Mouse (Mus musculus) CH12.LX (cell line): ENCODE measurements at regions not wholly inside any gene's neighbourhood (a gene's known extent, or its start where the extent isn't known, plus 50 kb on each side); places are given as distances from the start of the nearest gene placed in this dataset.
A peak's percentile ranks its signal among the peaks of the same experiment; 100 is the strongest.

ENCODE experiments used
- CTCF ChIP-seq, 2 experiments: IDR thresholded peaks in 1 of 2; conservative IDR thresholded peaks in 1 of 2; 2 replicates each; pipeline ENCODE4 v1.5.1; 2011 to 2012; ENCODE audit warnings: low read depth in 2 of 2, low read length in 2 of 2, improper control_type of control experiment in 1 of 2, inconsistent platforms in 1 of 2, mild to moderate bottlenecking in 1 of 2, moderate library complexity in 1 of 2
- E2F4 ChIP-seq: IDR thresholded peaks from 2 replicates; pipeline ENCODE4 v1.6.1; 2011; ENCODE audit warnings: low read depth, low read length, improper control_type of control experiment; ENCODE audit not compliant: insufficient replicate concordance
- IRF4 ChIP-seq: IDR thresholded peaks from 2 replicates; pipeline ENCODE4 v1.6.1; 2014; ENCODE audit warnings: low read depth, mild to moderate bottlenecking, inconsistent platforms, low read length, improper control_type of control experiment
- MAX ChIP-seq: IDR thresholded peaks from 2 replicates; pipeline ENCODE4 v1.6.1; 2011; ENCODE audit warnings: low read length, improper control_type of control experiment
- POLR2A ChIP-seq: IDR thresholded peaks from 2 replicates; pipeline ENCODE4 v1.6.1; 2011; ENCODE audit warnings: low read depth, mild to moderate bottlenecking, improper control_type of control experiment, low read length
- RCOR1 ChIP-seq: conservative IDR thresholded peaks from 2 replicates; pipeline ENCODE4 v1.6.1; 2012; ENCODE audit warnings: low read depth, mild to moderate bottlenecking, inconsistent platforms, low read length, improper control_type of control experiment
- USF2 ChIP-seq: conservative IDR thresholded peaks from 2 replicates; pipeline ENCODE4 v1.6.1; 2011; ENCODE audit warnings: low read depth, low read length, improper control_type of control experiment
- ZKSCAN1 ChIP-seq: IDR thresholded peaks from 2 replicates; pipeline ENCODE4 v1.6.1; 2012; ENCODE audit warnings: low read depth, inconsistent platforms, low read length, improper control_type of control experiment, borderline replicate concordance

- TF ChIP-seq IRF4, result no peak
- TF ChIP-seq USF2, result no peak
- TF ChIP-seq MAX, result no peak
- TF ChIP-seq ZKSCAN1, result no peak
- no peak for TF ChIP-seq POLR2A
- no peak for TF ChIP-seq E2F4
- no peak for TF ChIP-seq RCOR1
- TF ChIP-seq CTCF (conservative IDR thresholded peaks at IDR 0.05 in 1 of 2, IDR thresholded peaks at IDR 0.05 in 1 of 2; ENCODE audit: low read depth in 2 of 2, low read length in 2 of 2), result peak; percentile 37 to 68; a peak in 3 of 4 replicates
These were observed 316.6 kb downstream of the Eipr1 start for GRCm38 (mm10) chr12:29068180-29068579.
